Mouse (Mus musculus) kidney, embryonic 15.5 days (tissue): ENCODE data around the gene Pglyrp1. TPM values are rescaled to one million over a fixed set of nuclear protein-coding genes. Genes with fewer than 3 reads are reported as not detected.
A peak's percentile ranks its signal among the peaks of the same experiment; 100 is the strongest.

Experiments
- ATAC-seq: fragments of 200-750 bp; cut with Nextera tagmentation; replicated peaks from 2 replicates; pipeline ENCODE4 v1.8.0; 2017; ENCODE audit warnings: moderate TSS enrichment; ENCODE audit not compliant: low FRiP score
- H3K27ac ChIP-seq: fragments of 300-500 bp; sonication (generic); 2 replicates; pipeline ENCODE4 v1.5.1; 2015; ENCODE audit warnings: mild to moderate bottlenecking, inconsistent platforms
- H3K27me3 ChIP-seq: fragments of 300-500 bp; sonication (generic); 2 replicates; pipeline ENCODE4 v1.6.1; 2015; ENCODE audit warnings: inconsistent platforms
- H3K36me3 ChIP-seq: fragments of 300-500 bp; sonication (generic); 2 replicates; pipeline ENCODE4 v1.6.1; 2015; ENCODE audit warnings: inconsistent platforms
- H3K4me1 ChIP-seq: fragments of 300-500 bp; sonication (generic); 2 replicates; pipeline ENCODE4 v1.6.1; 2015; ENCODE audit warnings: inconsistent platforms
- H3K4me2 ChIP-seq: fragments of 300-500 bp; sonication (generic); 2 replicates; pipeline ENCODE4 v1.6.1; 2015; ENCODE audit warnings: moderate library complexity, mild to moderate bottlenecking, inconsistent platforms
- H3K4me3 ChIP-seq: fragments of 300-500 bp; sonication (generic); replicated peaks from 2 replicates; pipeline ENCODE4 v1.5.1; 2015; ENCODE audit warnings: mild to moderate bottlenecking, inconsistent platforms
- H3K9ac ChIP-seq: fragments of 300-500 bp; sonication (generic); 2 replicates; pipeline ENCODE4 v1.6.1; 2015; ENCODE audit warnings: mild to moderate bottlenecking, inconsistent platforms
- H3K9me3 ChIP-seq: fragments of 300-500 bp; sonication (generic); replicated peaks from 2 replicates; pipeline ENCODE4 v1.6.1; 2016; ENCODE audit warnings: inconsistent platforms
- WGBS: fragments of 180-500 bp; shearing (Covaris S2); methylation state at CpG from one replicate; pipeline ENCODE4 v1.1.7; 2015; ENCODE audit warnings: mixed read lengths; 5-methylcytosine and 5-hydroxymethylcytosine counted together
- polyA plus RNA-seq: library from polyadenylated mRNA; unstranded; fragments of >200 nt; fragmentation: Nextera tagmentation; extraction: Ambion mirVana; gene quantifications from 2 replicates; pipeline ENCODE4 v1.2.1, GENCODE M21; 2015

The Pglyrp1 gene
- polyA plus RNA-seq, 1 experiment from 2014 or later = 2.3 TPM

GRCm38 (mm10) chr7:18890848-18891247 is 19.7 kb downstream of the Pglyrp1 start:
- no peak for ATAC-seq
- Histone ChIP-seq H3K27me3 (peaks cover 14% of the 10 kb centered on the region), H3K4me1 (peaks cover 22% of the 10 kb centered on the region), H3K27ac (no peak overlapping the region), H3K4me3 (no peak overlapping the region), H3K9ac (no peak overlapping the region), H3K4me2 (no peak overlapping the region), H3K9me3 (no peaks in the 10 kb centered on the region), H3K36me3 (0 out of 2 replicates have a peak, but pooled peaks cover 4% of the 10 kb centered on the region)
- 66% methylated on average over 8 of the region's 8 CpGs for WGBS

- Histone ChIP-seq H3K4me2 (peak overlapping the region; percentile 92), H3K9ac (peak overlapping the region; percentile 48)
- peak; percentile 56 for ATAC-seq
Observed at GRCm38 (mm10) chr7:18891872-18892599, 20.9 kb downstream of the Pglyrp1 start.

GRCm38 (mm10) chr7:18893009-18893408 is 21.9 kb downstream of the Pglyrp1 start:
- Histone ChIP-seq H3K4me3 (peak overlapping the region; percentile 49), H3K4me1 (peaks cover 22% of the 10 kb centered on the region), H3K27ac (no peak overlapping the region), H3K9ac (no peak overlapping the region), H3K9me3 (no peaks in the 10 kb centered on the region), H3K4me2 (peak overlapping the region; percentile 92), H3K36me3 (peaks cover 4% of the 10 kb centered on the region; the same call in 1 of the 2 replicates), H3K27me3 (peaks cover 14% of the 10 kb centered on the region)
- WGBS = 23% methylated on average over 27 of the region's 27 CpGs
- ATAC-seq = peak; percentile 28; the same call in 1 of the 2 replicates

More at GRCm38 (mm10) chr7:18891872-18892599, 20.9 kb downstream of the Pglyrp1 start:
- Histone ChIP-seq H3K9me3 (no peaks in the 10 kb centered on the region), H3K4me3 (peak overlapping the region; percentile 49), H3K4me1 (peaks cover 22% of the 10 kb centered on the region), H3K27me3 (peaks cover 14% of the 10 kb centered on the region), H3K36me3 (0 out of 2 replicates have a peak, but pooled peaks cover 4% of the 10 kb centered on the region), H3K27ac (no peak overlapping the region)
- WGBS = 21% methylated on average over 33 of the region's 33 CpGs

DNA sequence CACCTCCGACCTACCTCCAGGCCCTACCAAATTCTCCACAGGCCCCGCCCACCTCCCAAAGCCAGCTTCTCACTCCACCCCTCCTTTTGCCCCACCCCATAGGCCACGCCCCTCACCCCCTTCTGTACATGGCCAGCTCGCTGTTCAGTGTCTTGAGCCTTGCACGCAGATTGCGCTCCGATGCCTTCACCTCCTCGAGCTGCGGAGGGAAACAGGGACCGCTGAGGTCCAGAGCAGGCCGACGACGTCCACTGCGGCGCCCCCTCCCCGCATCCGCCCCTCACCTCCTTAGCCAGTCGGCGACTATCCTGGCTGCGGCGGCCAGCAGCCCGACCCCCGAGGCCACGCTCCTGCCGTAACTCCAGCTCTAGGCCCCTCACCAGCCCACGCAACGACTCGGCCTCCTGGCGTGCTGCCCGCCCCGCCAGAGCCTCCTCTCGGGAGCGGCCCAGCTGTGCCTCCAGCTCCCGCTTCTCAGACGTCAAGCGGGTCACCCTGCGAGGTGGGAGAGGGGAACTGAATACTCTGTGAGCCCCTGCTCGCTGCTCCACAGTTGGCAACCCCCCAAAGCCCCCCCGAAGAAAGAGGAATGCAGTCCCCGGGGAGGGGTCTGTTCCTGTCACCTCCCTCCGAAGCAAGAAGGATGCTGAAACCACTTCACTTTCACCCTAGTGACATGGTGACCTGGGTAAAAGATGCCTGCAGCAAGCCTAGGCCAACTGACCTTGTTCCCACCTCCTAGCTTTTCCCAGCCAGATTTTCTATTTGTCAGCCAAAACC is 22.7 kb downstream of the Pglyrp1 start:
- Histone ChIP-seq H3K9me3 (no peaks in the 10 kb centered on the region), H3K27me3 (peaks cover 14% of the 10 kb centered on the region), H3K9ac (peak overlapping the region; percentile 54), H3K27ac (peak overlapping the region; percentile 45; the same call in 1 of the 2 replicates), H3K4me2 (peak overlapping the region; percentile 92), H3K4me3 (peak overlapping the region; percentile 49), H3K4me1 (peaks cover 22% of the 10 kb centered on the region), H3K36me3 (peaks cover 9% of the 10 kb centered on the region; the same call in 1 of the 2 replicates)
- ATAC-seq = peak; percentile 55
- WGBS = 1% methylated on average over 41 of the region's 41 CpGs

DNA sequence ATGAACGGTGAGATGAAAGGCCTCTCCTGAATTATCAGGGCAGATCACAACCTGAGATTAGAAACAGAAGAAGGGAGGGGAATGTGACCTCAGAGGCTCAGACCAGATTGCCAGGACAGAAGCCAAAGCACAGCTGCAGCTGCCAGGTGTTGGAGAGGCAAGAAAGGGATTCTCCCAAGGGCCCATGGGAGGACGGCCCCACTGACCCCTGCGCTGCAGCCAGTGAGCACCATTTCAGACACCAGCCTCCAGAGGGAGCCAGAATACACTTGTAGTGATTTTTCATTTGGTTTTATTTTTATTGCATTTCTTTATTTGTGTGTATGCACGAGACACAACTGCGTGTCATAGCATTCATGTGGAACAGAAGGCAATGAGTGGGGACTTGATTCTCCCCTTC is 25.4 kb downstream of the Pglyrp1 start:
- ATAC-seq = no peak
- Histone ChIP-seq H3K4me1 (peaks cover 22% of the 10 kb centered on the region), H3K27ac (no peak overlapping the region), H3K36me3 (peaks cover 33% of the 10 kb centered on the region), H3K9me3 (no peaks in the 10 kb centered on the region), H3K4me2 (no peak overlapping the region), H3K9ac (no peak overlapping the region), H3K27me3 (peaks cover 14% of the 10 kb centered on the region), H3K4me3 (no peak overlapping the region)
- 42% methylated on average over 5 of the region's 5 CpGs for WGBS

GRCm38 (mm10) chr7:18900513-18900912 is 29.4 kb downstream of the Pglyrp1 start:
- Histone ChIP-seq H3K36me3 (peaks cover 57% of the 10 kb centered on the region), H3K27me3 (no peaks in the 10 kb centered on the region), H3K27ac (no peak overlapping the region), H3K4me3 (no peak overlapping the region), H3K4me2 (no peak overlapping the region), H3K9me3 (no peaks in the 10 kb centered on the region), H3K4me1 (no peaks in the 10 kb centered on the region), H3K9ac (no peak overlapping the region)
- 91% methylated on average over 2 of the region's 2 CpGs for WGBS
- no peak for ATAC-seq

DNA sequence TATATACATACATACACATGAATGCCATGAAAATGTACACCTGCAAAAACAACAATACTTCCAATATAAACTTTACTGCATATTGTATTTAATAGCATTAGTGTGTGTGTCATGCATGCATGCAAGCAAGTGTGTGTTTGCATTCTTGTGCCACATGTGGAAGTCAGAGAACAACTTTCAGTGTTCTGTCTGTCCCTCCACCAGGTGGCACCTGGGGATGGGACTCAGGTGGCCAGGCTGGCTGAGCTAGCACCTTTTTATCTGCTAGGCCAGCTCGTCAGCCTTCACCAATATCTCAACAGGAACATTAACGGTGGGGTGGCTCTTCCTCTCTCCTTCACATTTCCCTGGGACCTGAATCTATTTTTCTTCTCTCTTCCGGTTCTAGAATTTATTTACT is 31.4 kb downstream of the Pglyrp1 start:
- H3K27me3 ChIP-seq = no peaks in the 10 kb centered on the region
- no peak overlapping the region for H3K27ac ChIP-seq
- no peak overlapping the region for H3K9ac ChIP-seq
- 69% methylated on average over 3 of the region's 3 CpGs for WGBS
- no peak overlapping the region for H3K4me2 ChIP-seq
- no peak overlapping the region for H3K4me3 ChIP-seq
- no peaks in the 10 kb centered on the region for H3K4me1 ChIP-seq
- ATAC-seq = no peak
- H3K36me3 ChIP-seq = peaks cover 64% of the 10 kb centered on the region
- H3K9me3 ChIP-seq = no peaks in the 10 kb centered on the region

- H3K36me3 ChIP-seq = peaks cover 47% of the 10 kb centered on the region
- H3K9me3 ChIP-seq = no peaks in the 10 kb centered on the region
- H3K27me3 ChIP-seq = no peaks in the 10 kb centered on the region
- no peak overlapping the region for H3K9ac ChIP-seq
- WGBS = 74% methylated on average over 3 of the region's 3 CpGs
- H3K4me1 ChIP-seq = peaks cover 13% of the 10 kb centered on the region
- no peak overlapping the region for H3K4me2 ChIP-seq
- no peak overlapping the region for H3K27ac ChIP-seq
- no peak overlapping the region for H3K4me3 ChIP-seq
- no peak for ATAC-seq
Observed at GRCm38 (mm10) chr7:18904971-18905370, 33.8 kb downstream of the Pglyrp1 start.

- Histone ChIP-seq H3K4me3 (peak overlapping the region; percentile 82), H3K9me3 (no peaks in the 10 kb centered on the region), H3K4me1 (peaks cover 20% of the 10 kb centered on the region), H3K9ac (peak overlapping the region; percentile 68), H3K27me3 (no peaks in the 10 kb centered on the region), H3K4me2 (peak overlapping the region; percentile 67), H3K27ac (no peak overlapping the region), H3K36me3 (peaks cover 9% of the 10 kb centered on the region; the same call in 1 of the 2 replicates)
- ATAC-seq = peak; percentile 15
- WGBS = 5% methylated on average over 17 of the region's 17 CpGs
Observed at GRCm38 (mm10) chr7:18909797-18910196, 38.7 kb downstream of the Pglyrp1 start.

- Histone ChIP-seq H3K4me2 (peak within 1 kb of the TSS; percentile 67), H3K36me3 (peaks cover 9% of the 10 kb centered on the region; the same call in 1 of the 2 replicates), H3K9ac (peak within 1 kb of the TSS; percentile 68), H3K27me3 (no peaks in the 10 kb centered on the region), H3K27ac (no peak within 1 kb of the TSS), H3K9me3 (no peaks in the 10 kb centered on the region), H3K4me3 (peak within 1 kb of the TSS; percentile 82), H3K4me1 (peaks cover 20% of the 10 kb centered on the region)
- WGBS = under 1% methylated on average over 33 of the region's 33 CpGs
- peak; percentile 99 for ATAC-seq
Observed at GRCm38 (mm10) chr7:18910241-18910831, 39.2 kb downstream of the Pglyrp1 start, which contains the start of gene Ccdc61. Gene Ccdc61, minus strand, starts transcription at chr7:18910415.

DNA sequence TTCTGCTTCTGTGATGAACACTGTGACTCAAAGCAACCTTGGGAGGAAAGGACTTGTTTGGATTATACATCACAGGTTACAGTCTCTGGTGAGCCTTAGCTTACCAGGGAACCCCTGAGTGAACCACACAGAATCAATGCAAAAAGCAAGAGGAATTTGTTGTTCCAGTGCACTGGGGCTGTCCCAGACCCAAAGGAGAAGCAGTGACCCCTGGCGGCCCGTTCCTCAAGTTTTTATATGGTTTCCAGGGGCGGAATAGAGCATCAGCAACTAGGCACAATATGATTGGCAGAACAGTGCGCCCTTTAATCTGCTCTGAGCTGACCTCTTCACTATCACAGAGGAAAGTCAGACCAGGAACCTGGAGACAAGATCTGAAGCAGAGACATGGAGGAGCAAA is 45.1 kb downstream of the Pglyrp1 start:
- no peak overlapping the region for H3K27ac ChIP-seq
- no peak overlapping the region for H3K4me2 ChIP-seq
- H3K4me1 ChIP-seq = peaks cover 4% of the 10 kb centered on the region; the same call in 1 of the 2 replicates
- no peak overlapping the region for H3K4me3 ChIP-seq
- no peaks in the 10 kb centered on the region for H3K36me3 ChIP-seq
- H3K9me3 ChIP-seq = no peaks in the 10 kb centered on the region
- WGBS = 68% methylated on average over 4 of the region's 4 CpGs
- H3K9ac ChIP-seq = no peak overlapping the region
- no peak for ATAC-seq
- H3K27me3 ChIP-seq = peaks cover 15% of the 10 kb centered on the region; the same call in 1 of the 2 replicates
